Mouse (Mus musculus): Measurements from ENCODE around the gene Fabp2. TPM values are rescaled to one million over a fixed set of nuclear protein-coding genes. Genes with fewer than 3 reads are reported as not detected.

The Fabp2 gene
- polyA plus RNA-seq (2012; rRNA removed): not detected in 2 replicates

DNA sequence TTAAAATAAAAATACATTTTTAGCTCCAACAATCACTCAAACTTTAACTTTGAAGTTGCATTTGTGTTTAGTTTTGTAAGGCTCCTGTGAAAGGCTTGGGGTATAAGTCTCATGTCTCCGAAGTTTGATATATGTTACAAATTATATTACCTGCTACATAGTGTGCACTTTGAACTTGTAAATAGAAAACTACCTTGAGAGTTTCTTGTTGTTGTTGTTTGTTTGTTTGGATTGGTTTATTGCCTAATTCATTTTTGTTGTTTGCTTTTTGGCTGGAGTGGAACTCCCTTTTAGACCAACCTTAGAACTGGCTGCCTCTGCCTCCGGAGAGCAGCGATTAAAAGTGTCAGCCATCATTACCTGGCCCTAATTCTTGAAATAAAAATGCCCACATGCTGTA lies at the start of gene Fabp2:
Gene Fabp2 (plus strand): TSS at position 301 of the 400 bp plus-strand sequence.

DNA sequence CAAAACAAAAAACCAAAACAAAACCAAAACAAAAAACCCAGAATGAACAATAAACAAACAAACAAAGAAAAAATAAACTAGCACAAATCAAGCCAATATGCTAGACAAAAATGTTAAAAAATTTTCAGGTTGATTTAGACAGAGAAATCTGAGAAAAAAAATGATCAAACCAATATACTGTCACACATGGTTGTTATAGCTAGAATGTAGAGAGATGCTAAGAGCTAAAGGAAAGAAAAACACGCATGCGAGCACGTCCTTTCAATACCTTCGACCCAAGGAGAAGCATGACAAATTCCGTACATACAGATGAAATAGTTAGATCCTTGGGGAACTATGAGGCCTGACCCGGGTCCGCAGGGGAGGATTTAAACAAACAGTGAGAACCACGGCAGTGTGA lies 24.4 kb downstream of the Fabp2 start, which contains the start of gene Gm10959:
Gene Gm10959 (minus strand): TSS at position 101 of the 400 bp plus-strand sequence.

DNA sequence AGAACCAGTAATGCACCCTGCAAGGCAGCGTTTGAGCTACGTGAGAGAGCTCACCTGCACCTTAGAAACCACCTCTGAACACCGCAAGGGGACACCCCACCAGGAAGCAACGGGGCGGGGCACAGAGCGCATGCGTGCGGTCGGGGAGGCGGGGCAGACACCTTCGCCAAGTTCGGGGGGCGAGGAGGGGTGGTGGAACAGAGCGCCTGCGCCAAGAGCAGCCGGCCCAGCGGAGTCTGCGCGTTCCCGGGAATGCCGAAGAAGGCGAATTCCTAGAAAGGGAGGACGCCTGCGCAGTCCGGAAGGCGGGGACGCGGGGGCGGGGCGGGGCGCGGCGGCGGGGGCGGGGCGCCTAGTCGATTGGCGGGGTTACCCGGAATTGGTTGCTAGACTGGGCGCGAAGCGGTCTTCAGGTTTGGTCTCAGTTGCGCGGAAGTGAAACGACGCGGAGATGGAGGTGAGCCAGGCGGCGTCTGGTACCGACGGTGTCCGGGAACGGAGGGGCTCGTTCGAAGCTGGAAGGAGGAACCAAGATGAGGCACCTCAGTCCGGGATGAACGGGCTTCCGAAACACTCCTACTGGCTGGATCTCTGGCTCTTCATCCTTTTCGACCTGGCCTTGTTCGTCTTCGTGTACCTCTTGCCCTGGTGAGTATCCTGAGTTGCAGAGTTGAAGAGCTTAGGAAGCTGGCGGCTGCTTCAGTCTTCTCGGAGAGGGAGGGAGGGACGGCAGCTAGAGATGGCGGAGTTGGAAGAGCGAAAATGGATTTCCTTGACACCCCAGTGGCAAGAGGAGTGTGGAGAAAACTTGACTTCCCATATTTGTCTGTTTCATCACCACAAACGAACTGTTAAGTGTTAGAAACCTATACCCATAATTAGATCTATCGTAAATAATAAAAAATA lies 29.4 kb downstream of the Fabp2 start, which contains the start of gene 1810037I17Rik:
Gene 1810037I17Rik (plus strand): TSS at position 195 of the 906 bp plus-strand sequence.

Other genes with a start within 250 kb of the Fabp2 start
- gene Pde5a, start 166.1 kb upstream of the Fabp2 start, polyA plus RNA-seq (2012; rRNA removed): 3.8 and 3.9 TPM in 2 replicates
- not detected in 2 replicates for gene Gm10959, start 24.3 kb downstream of the Fabp2 start, polyA plus RNA-seq (2012; rRNA removed)
- 42.8 and 47.9 TPM in 2 replicates for gene 1810037I17Rik, start 29.1 kb downstream of the Fabp2 start, polyA plus RNA-seq (2012; rRNA removed)
- 6.2 and 6.4 TPM in 2 replicates for gene Usp53, start 89.4 kb downstream of the Fabp2 start, polyA plus RNA-seq (2012; rRNA removed)
- 0.19 and 4.9 TPM in 2 replicates for gene Myoz2, start 139.9 kb downstream of the Fabp2 start, polyA plus RNA-seq (2012; rRNA removed)